ENCODE assay signal across 10 mouse cellular contexts in the genomic region with DNA sequence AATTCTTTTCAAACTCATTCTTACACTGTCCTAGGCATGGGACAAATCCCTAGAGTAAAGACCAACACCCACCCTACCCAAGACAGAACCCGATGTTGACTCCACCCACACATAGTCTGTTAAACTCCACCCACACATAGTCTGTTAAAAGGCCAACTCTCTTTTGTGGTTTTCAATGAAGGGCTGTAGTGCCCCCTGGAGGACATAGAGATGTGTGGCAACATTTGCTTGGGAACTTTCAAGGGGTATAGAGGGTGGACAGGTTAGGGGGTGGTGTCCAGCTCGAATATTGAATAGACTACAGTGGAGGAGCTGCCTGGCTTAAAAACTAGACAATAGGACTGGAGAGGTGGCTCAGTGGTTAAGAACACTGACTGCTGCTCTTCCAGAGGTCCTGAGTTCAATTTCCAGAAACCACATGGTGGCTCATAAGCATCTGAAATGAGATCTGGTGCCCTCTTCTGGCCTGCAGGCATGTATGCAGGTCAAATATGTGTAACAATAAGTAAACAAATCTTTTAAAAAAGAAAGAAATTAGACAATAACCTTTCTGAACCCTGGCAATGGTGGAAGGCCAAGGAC. TPM values are rescaled to one million over a fixed set of nuclear protein-coding genes. Genes with fewer than 3 reads are reported as not detected.
A peak's percentile ranks its signal among the peaks of the same experiment; 100 is the strongest.
DNase-seq lines count a peak whose midpoint lies in the region; ATAC-seq and TF ChIP-seq lines count a peak whose summit lies in the region.
"Had no signal": no experiment of that assay in that cellular context is flagged by ENCODE, and none has a peak within 500 bp of the region (broad histone marks: within the 10 kb centered on the region; RNA-seq: fewer than 3 reads in every experiment).

No protein-coding gene starts in this region.

- no peak overlapping the region for H3K27ac ChIP-seq in cerebellum, adult 2 months (ENCODE audit: insufficient read depth, low read length)
- no peak overlapping the region for H3K27ac ChIP-seq in lung, embryonic 14.5 days (ENCODE audit: low read depth)
- H3K27ac ChIP-seq in midbrain, embryonic 16.5 days (ENCODE audit: low read length), result no peak overlapping the region
- H3K27ac ChIP-seq in hindbrain, embryonic 16.5 days (ENCODE audit: low read depth, low read length), result no peak overlapping the region
- H3K27ac ChIP-seq: embryonic facial prominence, embryonic 12.5 days; liver, embryonic 15.5 days had no signal

- ATAC-seq in lung, embryonic 14.5 days (ENCODE audit: insufficient read depth), result no peak; the same call in 1 of the 2 replicates
- no peak for ATAC-seq in midbrain, embryonic 16.5 days
- ATAC-seq in hindbrain, embryonic 16.5 days, result no peak

- TF ChIP-seq CTCF in cerebellum, adult 2 months (IDR thresholded peaks at IDR 0.05; ENCODE audit: borderline replicate concordance, insufficient read depth, low read depth, low read length), result peak; percentile 38; the same call in 1 of the 2 replicates
- peak; percentile 44 for TF ChIP-seq CTCF in lung, embryonic 14.5 days (IDR thresholded peaks at IDR 0.05; ENCODE audit: low read depth)

- no peaks in the 10 kb centered on the region for H3K36me3 ChIP-seq in lung, embryonic 14.5 days (ENCODE audit: insufficient read depth)
- H3K36me3 ChIP-seq in midbrain, embryonic 16.5 days (ENCODE audit: control insufficient read depth, insufficient read depth, low read length), result no peaks in the 10 kb centered on the region
- H3K36me3 ChIP-seq in hindbrain, embryonic 16.5 days (ENCODE audit: control insufficient read depth, insufficient read depth, low read length), result no peaks in the 10 kb centered on the region
- H3K36me3 ChIP-seq: embryonic facial prominence, embryonic 12.5 days; liver, embryonic 15.5 days had no signal

- peak in 1 of 2 experiments; percentile 34 for DNase-seq in cerebellum, adult 2 months
- no peak for DNase-seq in cerebellum, adult 9-11 months
- DNase-seq in lung, embryonic 14.5 days, result peak; percentile 46
- DNase-seq in lung, postnatal 4 days, result no peak
- DNase-seq in embryo, embryonic 11 days, result peak; percentile 34
- peak; percentile 42 for DNase-seq in retina, embryonic 14.5 days (ENCODE audit: low spot score)

- H3K4me1 ChIP-seq in cerebellum, adult 2 months (ENCODE audit: control insufficient read depth, insufficient read depth, low read length), result no peaks in the 10 kb centered on the region
- H3K4me1 ChIP-seq in lung, embryonic 14.5 days (ENCODE audit: insufficient read depth), result no peaks in the 10 kb centered on the region
- no peaks in the 10 kb centered on the region for H3K4me1 ChIP-seq in midbrain, embryonic 16.5 days (ENCODE audit: control insufficient read depth, insufficient read depth, low read length)
- no peaks in the 10 kb centered on the region; the same call in 1 of the 2 replicates for H3K4me1 ChIP-seq in hindbrain, embryonic 16.5 days (ENCODE audit: control insufficient read depth, insufficient read depth, low read depth, low read length)
- H3K4me1 ChIP-seq: embryonic facial prominence, embryonic 12.5 days; liver, embryonic 15.5 days had no signal

- WGBS in cerebellum, adult 2 months, result 60% methylated on average over 2 of the region's 2 CpGs
- WGBS in lung, embryonic 14.5 days, result 76% methylated on average over 2 of the region's 2 CpGs
- 78% methylated on average over 2 of the region's 2 CpGs for WGBS in midbrain, embryonic 16.5 days
- 74% methylated on average over 2 of the region's 2 CpGs for WGBS in hindbrain, embryonic 16.5 days

- no peaks in the 10 kb centered on the region for H3K27me3 ChIP-seq in cerebellum, adult 2 months (ENCODE audit: control insufficient read depth, insufficient read depth, low read length)
- no peaks in the 10 kb centered on the region for H3K27me3 ChIP-seq in lung, embryonic 14.5 days (ENCODE audit: insufficient read depth, low read length)
- no peaks in the 10 kb centered on the region for H3K27me3 ChIP-seq in midbrain, embryonic 16.5 days (ENCODE audit: control insufficient read depth, insufficient read depth, low read depth, low read length)
- no peaks in the 10 kb centered on the region for H3K27me3 ChIP-seq in hindbrain, embryonic 16.5 days (replicated peaks; ENCODE audit: control insufficient read depth, insufficient read depth, low read length)
- H3K27me3 ChIP-seq: embryonic facial prominence, embryonic 12.5 days; liver, embryonic 15.5 days had no signal

- no peak overlapping the region for H3K9ac ChIP-seq in lung, embryonic 14.5 days
- no peak overlapping the region for H3K9ac ChIP-seq in midbrain, embryonic 16.5 days (ENCODE audit: low read depth, low read length)
- H3K9ac ChIP-seq in hindbrain, embryonic 16.5 days (ENCODE audit: low read depth, low read length), result no peak overlapping the region
- H3K9ac ChIP-seq: embryonic facial prominence, embryonic 12.5 days; liver, embryonic 15.5 days had no signal

- H3K4me2 ChIP-seq in lung, embryonic 14.5 days, result no peak overlapping the region
- H3K4me2 ChIP-seq in midbrain, embryonic 16.5 days (ENCODE audit: low read length), result no peak overlapping the region
- H3K4me2 ChIP-seq in hindbrain, embryonic 16.5 days (ENCODE audit: low read length), result no peak overlapping the region
- H3K4me2 ChIP-seq: embryonic facial prominence, embryonic 12.5 days; liver, embryonic 15.5 days had no signal

- H3K4me3 ChIP-seq in cerebellum, adult 2 months (replicated peaks; ENCODE audit: insufficient read depth, low read depth, low read length), result no peak overlapping the region
- H3K4me3 ChIP-seq in lung, embryonic 14.5 days (ENCODE audit: low read depth, low read length), result no peak overlapping the region
- no peak overlapping the region for H3K4me3 ChIP-seq in midbrain, embryonic 16.5 days (ENCODE audit: low read depth, low read length)
- H3K4me3 ChIP-seq in hindbrain, embryonic 16.5 days (ENCODE audit: low read length), result no peak overlapping the region
- H3K4me3 ChIP-seq: embryonic facial prominence, embryonic 12.5 days; liver, embryonic 15.5 days had no signal

- TF ChIP-seq POLR2A in cerebellum, adult 2 months (IDR thresholded peaks at IDR 0.05; ENCODE audit: borderline replicate concordance, insufficient read depth, low read length), result no peak

- H3K9me3 ChIP-seq in lung, embryonic 14.5 days (ENCODE audit: low read depth, low read length), result no peaks in the 10 kb centered on the region
- no peaks in the 10 kb centered on the region for H3K9me3 ChIP-seq in midbrain, embryonic 16.5 days (replicated peaks; ENCODE audit: control insufficient read depth, low read length, poor library complexity, severe bottlenecking)
- H3K9me3 ChIP-seq in hindbrain, embryonic 16.5 days (ENCODE audit: control insufficient read depth, low read length), result no peaks in the 10 kb centered on the region
- H3K9me3 ChIP-seq: embryonic facial prominence, embryonic 12.5 days had no signal

RNA-seq across cellular contexts. Expression of gene Cmc2, which starts 48.4 kb away (rescaled TPM):
- polyA plus RNA-seq in cerebellum, adult 2 months (2012; rRNA removed), result 23.1 and 28.2 TPM in 2 replicates
- polyA plus RNA-seq in lung, embryonic 14.5 days (2014; fragmentation: Nextera tagmentation; extraction: Ambion mirVana), result 88.2 and 92.6 TPM in 2 replicates
- 25.7 and 27.3 TPM in 2 replicates for polyA plus RNA-seq in midbrain, embryonic 16.5 days (2015; fragmentation: Nextera tagmentation; extraction: Ambion mirVana)
- 32.0 and 37.2 TPM in 2 replicates for polyA plus RNA-seq in hindbrain, embryonic 16.5 days (2015; fragmentation: Nextera tagmentation; extraction: Ambion mirVana)

RNA-seq across cellular contexts. Expression of gene Cenpn, which starts 48.7 kb away (rescaled TPM):
- polyA plus RNA-seq in cerebellum, adult 2 months (2012; rRNA removed), result 2.5 TPM in 2 replicates
- polyA plus RNA-seq in lung, embryonic 14.5 days (2014; fragmentation: Nextera tagmentation; extraction: Ambion mirVana), result 53.9 and 58.9 TPM in 2 replicates
- 6.4 and 6.9 TPM in 2 replicates for polyA plus RNA-seq in midbrain, embryonic 16.5 days (2015; fragmentation: Nextera tagmentation; extraction: Ambion mirVana)
- 9.5 and 10.4 TPM in 2 replicates for polyA plus RNA-seq in hindbrain, embryonic 16.5 days (2015; fragmentation: Nextera tagmentation; extraction: Ambion mirVana)

Comparison
In these comparisons a context has a peak if more than half of its experiments do, and no peak if none do; other contexts are left out.
1. DNase-seq: peak in lung, embryonic 14.5 days (single experiment), embryo, embryonic 11 days (single experiment) and retina, embryonic 14.5 days (single experiment); none in cerebellum, adult 9-11 months (single experiment) and lung, postnatal 4 days (0 of 2).